Mouse (Mus musculus): ENCODE results near the gene Dll3.

GRCm38 (mm10) chr7:28326457-28326856 is 24.4 kb upstream of the Dll3 start:
- TF ChIP-seq GATA1 (IDR thresholded peaks at IDR 0.05; ENCODE audit: borderline replicate concordance, low read length) (no peak), FLI1 (IDR thresholded peaks at IDR 0.05; ENCODE audit: low read length) (no peak)
